Mouse (Mus musculus) monocyte, adult 2 months (primary cell): ENCODE data around the gene Optc.

Experiments
- DNase-seq, 2 experiments: peaks; one replicate each; pipeline ENCODE4 v3.0.0; 2022; ENCODE audit warnings: low spot score in 2 of 2, low read depth in 1 of 2

Optc gene

DNA sequence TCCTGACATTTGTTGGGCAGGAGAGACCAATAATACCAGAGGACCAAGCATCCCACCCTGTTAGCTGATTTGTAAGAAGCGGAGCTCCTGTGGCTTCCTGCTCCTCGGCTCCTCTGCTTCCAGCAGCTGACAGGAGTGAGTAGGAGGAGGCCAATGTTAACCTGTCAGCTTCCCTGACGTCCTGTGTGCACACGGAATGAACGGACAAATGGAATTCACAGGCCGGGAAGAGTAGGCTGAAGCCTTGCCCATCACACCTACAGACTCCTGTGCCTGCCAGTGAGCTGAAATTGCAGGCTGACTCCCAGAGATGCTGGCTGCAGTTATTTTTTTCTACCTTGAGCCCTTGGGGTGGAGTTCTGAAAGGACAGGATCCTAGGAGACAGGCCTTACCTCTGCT lies 23.7 kb downstream of the Optc start:
- no peak for DNase-seq

GRCm38 (mm10) chr1:133882283-133883217 lies 25.2 kb downstream of the Optc start:
- DNase-seq: no peak

GRCm38 (mm10) chr1:133881813-133882212 lies 26.0 kb downstream of the Optc start:
- DNase-seq: no peak

- no peak for DNase-seq
These were observed 28.9 kb downstream of the Optc start for GRCm38 (mm10) chr1:133878825-133879423.

DNA sequence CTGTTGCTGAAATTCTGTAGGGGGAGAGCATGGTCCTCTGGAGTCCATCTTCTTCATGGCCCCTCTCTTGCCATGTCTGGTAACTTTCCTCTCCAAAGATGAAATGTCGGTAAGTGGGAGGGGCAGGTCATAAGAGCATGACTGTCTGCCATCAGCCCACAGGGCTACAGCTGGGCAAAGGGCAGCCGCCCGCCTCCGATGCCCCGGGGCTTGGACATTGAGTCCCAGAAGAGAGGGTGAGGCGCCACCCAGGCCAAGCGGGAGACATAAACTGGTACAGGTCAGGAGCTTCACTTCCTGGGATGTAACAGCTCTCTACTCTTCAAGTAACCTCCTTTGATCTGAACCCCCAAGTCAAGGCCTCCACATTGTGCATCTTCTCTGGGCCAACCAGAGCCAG lies 30.9 kb downstream of the Optc start:
- no peak for DNase-seq

DNA sequence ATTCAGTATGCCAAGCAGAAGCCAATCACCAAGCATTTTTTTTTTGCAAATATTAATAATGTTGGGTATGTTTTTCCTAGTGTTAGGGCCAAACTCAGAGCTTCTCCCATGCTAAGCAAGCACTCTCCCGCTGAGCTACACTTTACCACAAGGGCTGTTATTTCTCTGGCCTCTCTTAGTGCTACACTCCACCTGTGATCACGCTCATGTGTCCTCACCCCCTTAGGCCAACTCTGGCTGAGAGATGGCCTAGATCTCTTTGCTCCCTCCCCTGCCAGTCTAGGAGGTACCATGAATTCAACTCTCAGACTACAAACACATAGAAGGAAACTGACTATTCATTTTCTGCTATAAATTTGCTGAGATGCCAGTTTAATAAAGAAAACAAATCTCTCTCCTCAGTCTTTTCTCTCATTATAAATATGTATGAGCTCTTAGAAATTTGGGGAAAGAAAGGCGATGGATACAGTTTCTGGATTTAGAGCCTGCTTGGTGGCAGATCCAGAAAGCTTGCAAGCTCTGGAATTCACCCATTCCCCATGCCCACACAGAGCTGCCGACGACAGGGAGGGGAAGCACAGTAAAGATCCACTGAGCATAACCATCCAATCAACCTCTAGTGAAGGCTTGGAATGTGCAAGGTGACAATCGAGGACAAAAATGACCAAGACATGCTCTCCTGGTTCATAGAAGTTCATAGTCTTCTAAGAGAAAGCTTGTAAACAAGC lies 34.5 kb downstream of the Optc start:
- DNase-seq: no peak

DNA sequence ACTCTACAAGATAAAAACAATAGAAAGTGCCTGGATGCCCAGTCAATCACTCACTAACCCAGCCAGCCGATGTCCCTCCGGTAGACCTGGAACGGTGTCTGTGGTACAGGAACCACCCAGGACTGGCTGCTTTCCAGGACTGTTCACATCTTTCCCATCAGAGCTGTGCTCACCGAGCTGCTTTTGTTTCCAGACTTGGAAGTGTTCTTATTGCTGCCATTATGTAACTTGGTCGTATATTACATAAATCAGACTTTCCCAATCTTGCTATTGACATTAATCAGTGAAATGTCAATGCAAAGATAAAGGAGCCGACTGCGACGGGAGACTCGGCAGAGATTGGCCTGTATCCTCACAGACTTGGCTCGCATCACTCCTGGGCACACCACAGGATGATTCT lies 36.6 kb downstream of the Optc start:
- DNase-seq: no peak

DNA sequence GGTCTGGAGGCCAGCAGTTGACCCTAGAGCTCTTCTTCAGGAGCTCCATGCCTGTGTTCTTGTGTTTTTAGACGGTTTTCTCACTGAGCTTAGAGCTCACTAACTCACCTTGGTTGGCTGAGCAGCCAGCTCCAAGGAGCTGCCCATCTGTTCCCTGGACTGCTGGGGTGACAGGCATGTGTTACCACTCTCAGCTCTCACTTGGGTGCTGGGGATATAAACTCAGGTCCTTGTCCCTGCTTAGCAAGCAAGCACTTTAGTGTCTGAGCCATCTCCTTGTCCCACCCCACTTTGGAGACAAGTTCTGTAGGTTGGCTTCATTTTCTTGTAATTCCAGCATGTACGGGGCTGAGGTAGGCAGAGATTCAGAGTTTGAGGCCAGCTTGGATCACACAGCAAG lies 38.6 kb downstream of the Optc start:
- DNase-seq: no peak

GRCm38 (mm10) chr1:133863257-133863997 lies 44.4 kb downstream of the Optc start:
- no peak for DNase-seq

GRCm38 (mm10) chr1:133861028-133861427 lies 46.8 kb downstream of the Optc start:
- no peak for DNase-seq

DNA sequence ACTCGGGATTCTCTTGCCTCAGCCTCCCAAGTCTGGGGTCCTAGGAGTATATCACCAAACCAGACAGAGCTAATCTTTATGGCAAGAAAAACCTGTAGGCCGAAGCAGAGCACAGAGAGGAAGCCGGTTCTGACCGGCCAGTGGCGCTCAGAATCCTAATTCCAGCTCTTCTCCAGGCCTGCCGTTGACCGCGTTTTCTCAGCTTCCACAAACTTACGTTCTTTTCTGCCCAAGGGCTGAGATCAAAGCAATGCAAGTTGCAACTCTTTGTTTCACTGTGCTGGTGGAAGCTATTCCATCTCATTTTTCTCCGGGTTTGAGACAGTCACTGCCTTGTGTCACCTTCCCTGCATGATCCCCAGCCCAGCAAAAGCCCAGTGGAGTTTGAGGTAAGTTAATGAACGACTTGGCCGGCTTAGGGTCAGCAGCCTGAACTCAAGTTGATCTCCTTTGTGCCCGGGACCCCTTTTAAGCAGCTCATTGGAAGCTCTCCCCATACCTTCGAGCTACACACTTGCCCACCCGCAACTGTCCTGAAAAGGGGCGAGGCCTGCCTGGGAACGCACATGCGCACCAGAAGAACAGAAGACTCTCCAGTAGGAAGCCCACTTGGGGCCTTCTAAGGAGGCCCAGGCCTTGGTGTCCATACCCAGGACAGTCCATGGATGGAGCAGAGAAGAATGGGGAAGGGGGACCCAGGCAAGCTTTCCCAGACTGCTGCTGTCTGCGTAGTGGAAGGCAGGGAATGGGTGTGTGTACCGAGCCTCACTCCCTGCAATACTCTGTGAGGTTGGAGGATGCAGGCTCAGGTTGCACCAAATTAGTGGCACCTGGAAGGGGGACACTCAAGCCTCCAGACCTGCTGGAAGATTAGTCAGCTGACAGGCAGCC lies 47.7 kb downstream of the Optc start:
- DNase-seq: no peak

DNA sequence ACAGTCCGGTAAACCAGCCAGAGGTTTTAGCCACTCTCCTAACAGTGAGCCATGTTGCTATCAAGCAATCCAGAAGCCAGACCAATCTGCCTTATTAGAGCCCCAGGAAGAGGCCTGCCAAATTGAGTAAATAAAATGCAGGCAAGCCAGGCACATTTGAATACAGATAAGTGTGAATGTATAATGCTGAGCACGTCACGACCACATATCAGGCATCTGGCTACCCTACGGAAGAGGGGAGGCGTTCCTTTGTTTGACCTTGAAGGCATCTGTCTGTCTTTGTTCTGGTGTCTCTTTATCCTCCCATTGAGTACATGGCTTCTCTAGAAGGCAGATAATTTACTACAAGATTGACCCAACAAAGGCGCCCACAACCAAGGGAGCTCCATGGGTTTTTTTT lies 48.5 kb downstream of the Optc start:
- DNase-seq: no peak

DNA sequence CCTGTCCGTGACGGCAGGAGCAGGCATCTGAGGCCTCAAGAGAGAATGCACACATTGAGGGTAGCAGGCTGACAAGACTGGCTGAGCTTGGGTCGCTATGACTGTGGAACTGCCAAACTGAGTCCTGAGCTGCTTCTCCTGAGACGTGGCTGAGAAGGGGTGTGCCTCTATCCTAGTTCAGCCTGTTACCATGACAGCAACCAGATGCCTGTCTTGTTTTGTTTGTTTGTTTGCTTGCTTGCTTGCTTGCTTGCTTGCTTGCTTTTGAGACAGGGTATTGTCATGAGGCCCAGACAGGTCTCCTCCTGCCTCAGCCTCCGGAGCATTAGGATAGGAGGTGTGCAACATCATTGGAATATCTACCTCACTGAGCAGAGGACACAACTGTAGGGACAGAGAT lies 50.0 kb downstream of the Optc start:
- no peak for DNase-seq

DNA sequence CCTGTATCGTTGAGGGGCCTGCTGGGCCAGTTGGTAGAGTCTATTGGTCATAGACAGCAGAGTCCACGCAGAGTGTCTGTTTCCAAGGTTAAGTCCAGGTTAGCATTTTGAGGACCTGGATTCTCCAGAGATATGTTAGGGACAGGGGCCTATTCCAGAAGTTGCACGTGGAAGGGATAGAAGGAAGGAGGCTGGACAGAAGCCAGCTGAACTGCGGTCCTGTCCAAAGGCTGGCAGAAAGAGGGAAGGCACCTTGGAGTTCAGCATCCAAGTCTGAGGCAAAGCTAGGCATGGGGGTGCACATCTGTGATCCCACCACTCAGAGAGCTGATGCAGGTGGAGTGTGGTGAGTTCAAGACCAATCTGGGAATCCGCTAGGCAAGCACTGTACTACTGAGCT lies 50.6 kb downstream of the Optc start:
- DNase-seq: no peak

- no peak for DNase-seq
These were observed 51.1 kb downstream of the Optc start for GRCm38 (mm10) chr1:133856655-133857054.

DNA sequence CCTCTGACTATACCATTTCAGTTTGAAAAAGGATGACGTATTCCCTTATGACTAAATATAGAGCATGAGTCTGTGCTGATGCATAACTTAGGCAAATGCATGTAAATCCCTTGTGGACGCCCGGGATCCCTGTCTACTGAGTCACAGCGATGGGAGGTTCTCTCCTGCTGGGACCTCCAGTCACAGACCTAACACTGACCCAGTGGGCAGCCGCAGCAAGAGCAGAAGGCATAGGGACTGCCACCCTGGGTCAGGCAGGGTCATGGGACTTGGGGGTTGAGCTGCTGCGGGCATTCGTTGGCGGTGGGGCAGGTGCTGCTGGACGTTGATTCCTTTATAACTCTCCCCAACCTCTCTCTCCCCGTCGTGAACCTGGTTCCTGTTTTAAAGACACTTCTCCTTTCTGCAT lies 51.7 kb downstream of the Optc start:
- no peak for DNase-seq

DNA sequence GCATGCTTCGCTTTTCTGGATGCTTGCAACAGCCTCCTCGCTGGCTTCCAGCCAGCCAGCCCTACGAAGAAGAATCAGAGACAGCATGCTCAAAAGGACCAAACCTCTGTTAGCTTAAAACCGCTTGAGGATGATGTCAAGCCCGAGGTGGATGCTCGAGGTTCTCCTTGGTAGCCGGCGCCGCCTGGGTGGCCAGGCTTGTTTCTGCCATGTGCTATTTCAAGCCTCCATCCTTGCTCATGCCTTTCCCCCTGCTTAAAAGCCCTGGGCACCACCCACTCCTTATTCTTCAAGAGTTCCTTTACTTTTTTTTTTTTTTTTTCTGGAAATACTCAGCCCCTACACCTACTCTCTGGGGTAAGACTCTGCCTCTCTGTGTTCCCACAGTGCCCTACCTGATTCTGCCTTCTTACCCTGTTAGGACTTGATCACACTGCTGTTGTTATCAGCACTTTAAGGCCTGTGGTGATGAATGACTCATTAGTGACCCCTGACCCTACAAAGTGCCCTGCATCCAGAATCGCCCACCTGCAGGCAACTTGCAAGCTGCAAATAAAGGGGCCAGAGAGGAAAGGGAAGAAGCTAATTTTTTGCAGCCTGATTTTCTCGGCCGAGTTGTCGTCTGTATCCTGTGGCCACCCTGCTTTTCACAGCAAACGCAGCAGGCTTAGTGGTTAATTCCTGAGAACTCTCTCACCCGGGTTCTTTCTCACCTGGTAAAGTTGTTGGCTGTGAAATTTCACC lies 52.4 kb downstream of the Optc start:
- no peak for DNase-seq

- DNase-seq: no peak
These were observed 53.2 kb downstream of the Optc start for GRCm38 (mm10) chr1:133854421-133855273.
